Mouse (Mus musculus): ENCODE data around the gene Idh2.

The Idh2 gene

GRCm38 (mm10) chr7:80149356-80149755, 34.2 kb upstream of the Idh2 start:
- no peaks in the 10 kb centered on the region for H3K27me3 ChIP-seq (ENCODE audit: insufficient read depth, low read length)
- no peak for TF ChIP-seq CTCF (conservative IDR thresholded peaks at IDR 0.05; ENCODE audit: low read length)
- no peak for TF ChIP-seq NANOG (IDR thresholded peaks at IDR 0.05; ENCODE audit: borderline replicate concordance, low read length)
- no peak for TF ChIP-seq POU5F1 (IDR thresholded peaks at IDR 0.05; ENCODE audit: borderline replicate concordance, low read length)
- H3K9me3 ChIP-seq (ENCODE audit: low read length) = no peaks in the 10 kb centered on the region
- H3K4me3 ChIP-seq (replicated peaks; ENCODE audit: low read length) = peak overlapping the region; percentile 37
- H3K36me3 ChIP-seq (ENCODE audit: insufficient read depth, low read length) = no peaks in the 10 kb centered on the region
- H3K4me1 ChIP-seq (replicated peaks; ENCODE audit: low read depth, low read length) = peaks cover 55% of the 10 kb centered on the region

GRCm38 (mm10) chr7:80146077-80146476, 30.9 kb upstream of the Idh2 start:
- TF ChIP-seq POU5F1 (IDR thresholded peaks at IDR 0.05; ENCODE audit: borderline replicate concordance, low read length) (no peak), CTCF (conservative IDR thresholded peaks at IDR 0.05; ENCODE audit: low read length) (no peak), NANOG (IDR thresholded peaks at IDR 0.05; ENCODE audit: borderline replicate concordance, low read length) (no peak)
- no peak overlapping the region for H3K4me3 ChIP-seq (replicated peaks; ENCODE audit: low read length)
- H3K4me1 ChIP-seq (replicated peaks; ENCODE audit: low read depth, low read length) = peaks cover 64% of the 10 kb centered on the region
- H3K36me3 ChIP-seq (ENCODE audit: insufficient read depth, low read length) = no peaks in the 10 kb centered on the region
- H3K9me3 ChIP-seq (ENCODE audit: low read length) = no peaks in the 10 kb centered on the region
- no peaks in the 10 kb centered on the region for H3K27me3 ChIP-seq (ENCODE audit: insufficient read depth, low read length)

- no peaks in the 10 kb centered on the region for H3K27me3 ChIP-seq (ENCODE audit: insufficient read depth, low read length)
- no peaks in the 10 kb centered on the region for H3K36me3 ChIP-seq (ENCODE audit: insufficient read depth, low read length)
- H3K9me3 ChIP-seq (ENCODE audit: low read length) = no peaks in the 10 kb centered on the region
- peaks cover 62% of the 10 kb centered on the region for H3K4me1 ChIP-seq (replicated peaks; ENCODE audit: low read depth, low read length)
- H3K4me3 ChIP-seq (replicated peaks; ENCODE audit: low read length) = no peak overlapping the region
- TF ChIP-seq NANOG (IDR thresholded peaks at IDR 0.05; ENCODE audit: borderline replicate concordance, low read length) (no peak), POU5F1 (IDR thresholded peaks at IDR 0.05; ENCODE audit: borderline replicate concordance, low read length) (no peak), CTCF (conservative IDR thresholded peaks at IDR 0.05; ENCODE audit: low read length) (no peak)
Observed at GRCm38 (mm10) chr7:80144695-80145094, 29.5 kb upstream of the Idh2 start.

GRCm38 (mm10) chr7:80143331-80144273, 28.4 kb upstream of the Idh2 start:
- no peaks in the 10 kb centered on the region for H3K36me3 ChIP-seq (ENCODE audit: insufficient read depth, low read length)
- peaks cover 51% of the 10 kb centered on the region for H3K4me1 ChIP-seq (replicated peaks; ENCODE audit: low read depth, low read length)
- TF ChIP-seq CTCF (conservative IDR thresholded peaks at IDR 0.05; ENCODE audit: low read length) = no peak
- no peak for TF ChIP-seq POU5F1 (IDR thresholded peaks at IDR 0.05; ENCODE audit: borderline replicate concordance, low read length)
- no peak for TF ChIP-seq NANOG (IDR thresholded peaks at IDR 0.05; ENCODE audit: borderline replicate concordance, low read length)
- peak overlapping the region; percentile 61 for H3K4me3 ChIP-seq (replicated peaks; ENCODE audit: low read length)
- no peaks in the 10 kb centered on the region for H3K9me3 ChIP-seq (ENCODE audit: low read length)
- H3K27me3 ChIP-seq (ENCODE audit: insufficient read depth, low read length) = no peaks in the 10 kb centered on the region

GRCm38 (mm10) chr7:80140815-80141214, 25.6 kb upstream of the Idh2 start:
- peak; percentile 44 for TF ChIP-seq CTCF (conservative IDR thresholded peaks at IDR 0.05; ENCODE audit: low read length)
- no peak for TF ChIP-seq NANOG (IDR thresholded peaks at IDR 0.05; ENCODE audit: borderline replicate concordance, low read length)
- TF ChIP-seq POU5F1 (IDR thresholded peaks at IDR 0.05; ENCODE audit: borderline replicate concordance, low read length) = no peak
- Histone ChIP-seq H3K36me3 (ENCODE audit: insufficient read depth, low read length) (no peaks in the 10 kb centered on the region), H3K9me3 (ENCODE audit: low read length) (peaks cover 15% of the 10 kb centered on the region), H3K27me3 (ENCODE audit: insufficient read depth, low read length) (no peaks in the 10 kb centered on the region), H3K4me3 (replicated peaks; ENCODE audit: low read length) (no peak overlapping the region; the same call in 1 of the 2 replicates), H3K4me1 (replicated peaks; ENCODE audit: low read depth, low read length) (peaks cover 36% of the 10 kb centered on the region)

GRCm38 (mm10) chr7:80138375-80138774, 23.2 kb upstream of the Idh2 start:
- Histone ChIP-seq H3K27me3 (ENCODE audit: insufficient read depth, low read length) (no peaks in the 10 kb centered on the region), H3K4me3 (replicated peaks; ENCODE audit: low read length) (no peak overlapping the region), H3K36me3 (ENCODE audit: insufficient read depth, low read length) (no peaks in the 10 kb centered on the region), H3K9me3 (ENCODE audit: low read length) (peaks cover 15% of the 10 kb centered on the region), H3K4me1 (replicated peaks; ENCODE audit: low read depth, low read length) (peaks cover 35% of the 10 kb centered on the region)
- TF ChIP-seq NANOG (IDR thresholded peaks at IDR 0.05; ENCODE audit: borderline replicate concordance, low read length) (no peak), CTCF (conservative IDR thresholded peaks at IDR 0.05; ENCODE audit: low read length) (no peak), POU5F1 (IDR thresholded peaks at IDR 0.05; ENCODE audit: borderline replicate concordance, low read length) (no peak)

GRCm38 (mm10) chr7:80135173-80135532, 20.0 kb upstream of the Idh2 start:
- TF ChIP-seq NANOG (IDR thresholded peaks at IDR 0.05; ENCODE audit: borderline replicate concordance, low read length) (no peak), POU5F1 (IDR thresholded peaks at IDR 0.05; ENCODE audit: borderline replicate concordance, low read length) (no peak), CTCF (conservative IDR thresholded peaks at IDR 0.05; ENCODE audit: low read length) (no peak)
- Histone ChIP-seq H3K27me3 (ENCODE audit: insufficient read depth, low read length) (no peaks in the 10 kb centered on the region), H3K4me1 (replicated peaks; ENCODE audit: low read depth, low read length) (peaks cover 40% of the 10 kb centered on the region), H3K9me3 (ENCODE audit: low read length) (peaks cover 15% of the 10 kb centered on the region), H3K4me3 (replicated peaks; ENCODE audit: low read length) (no peak overlapping the region), H3K36me3 (ENCODE audit: insufficient read depth, low read length) (no peaks in the 10 kb centered on the region)

- peak overlapping the region; percentile 21 for H3K4me3 ChIP-seq (replicated peaks; ENCODE audit: low read length)
- peaks cover 45% of the 10 kb centered on the region for H3K4me1 ChIP-seq (replicated peaks; ENCODE audit: low read depth, low read length)
- H3K36me3 ChIP-seq (ENCODE audit: insufficient read depth, low read length) = no peaks in the 10 kb centered on the region
- peaks cover 15% of the 10 kb centered on the region for H3K9me3 ChIP-seq (ENCODE audit: low read length)
- TF ChIP-seq POU5F1 (IDR thresholded peaks at IDR 0.05; ENCODE audit: borderline replicate concordance, low read length) = no peak
- TF ChIP-seq CTCF (conservative IDR thresholded peaks at IDR 0.05; ENCODE audit: low read length) = no peak
- no peak for TF ChIP-seq NANOG (IDR thresholded peaks at IDR 0.05; ENCODE audit: borderline replicate concordance, low read length)
- H3K27me3 ChIP-seq (ENCODE audit: insufficient read depth, low read length) = no peaks in the 10 kb centered on the region
Observed at GRCm38 (mm10) chr7:80134454-80135172, 19.4 kb upstream of the Idh2 start.
